Mouse (Mus musculus): ENCODE measurements around the gene Foxd1. TPM values are rescaled to one million over a fixed set of nuclear protein-coding genes. Genes with fewer than 3 reads are reported as not detected.

Gene Foxd1
- polyA plus RNA-seq, 1 experiment: 0.37 TPM

- Histone ChIP-seq H3K4me3 (no peak overlapping the region), H3K36me3 (ENCODE audit: control insufficient read depth, insufficient read depth) (no peaks in the 10 kb centered on the region), H3K79me2 (ENCODE audit: control insufficient read depth, insufficient read depth) (no peaks in the 10 kb centered on the region), H3ac (ENCODE audit: control insufficient read depth, insufficient read length) (no peak overlapping the region), H3K4me2 (ENCODE audit: low read depth) (no peak overlapping the region), H3K27me3 (ENCODE audit: control insufficient read depth, insufficient read depth, insufficient read length) (peaks cover 75% of the 10 kb centered on the region)
- TF ChIP-seq TCF12 (IDR thresholded peaks at IDR 0.05; ENCODE audit: insufficient read depth, poor library complexity, severe bottlenecking) (no peak), MAX (IDR thresholded peaks at IDR 0.05; ENCODE audit: low read depth) (no peak), MYOG (IDR thresholded peaks at IDR 0.05; ENCODE audit: control insufficient read depth in 1 of 3, insufficient read depth in 1 of 3, insufficient read length in 2 of 3, low read depth in 2 of 3) (no peak), TCF3 (IDR thresholded peaks at IDR 0.05; ENCODE audit: insufficient read length, low read depth) (no peak), CEBPB (IDR thresholded peaks at IDR 0.05; ENCODE audit: insufficient read depth, poor library complexity, severe bottlenecking) (no peak), REST (IDR thresholded peaks at IDR 0.05; ENCODE audit: insufficient read depth, insufficient read length) (no peak), E2F4 (IDR thresholded peaks at IDR 0.05; ENCODE audit: insufficient read depth) (no peak), MYOD1 (IDR thresholded peaks at IDR 0.05; ENCODE audit: control insufficient read depth in 1 of 3, insufficient read length in 2 of 3, low read depth in 2 of 3) (no peak), SRF (IDR thresholded peaks at IDR 0.05; ENCODE audit: control insufficient read depth, insufficient read length, low read depth) (no peak), POLR2A (IDR thresholded peaks at IDR 0.05; ENCODE audit: insufficient read length, low read depth) (no peak), USF1 (IDR thresholded peaks at IDR 0.05; ENCODE audit: low read depth) (no peak), POLR2AphosphoS2 (IDR thresholded peaks at IDR 0.05; ENCODE audit: insufficient read length, low read depth) (no peak)
These were observed 3.7 kb downstream of the Foxd1 start for GRCm38 (mm10) chr13:98357433-98358423.

- H3K27me3 ChIP-seq (ENCODE audit: control insufficient read depth, insufficient read depth, insufficient read length): peaks cover 73% of the 10 kb centered on the region
- no peaks in the 10 kb centered on the region for H3K36me3 ChIP-seq (ENCODE audit: control insufficient read depth, insufficient read depth)
- H3K4me2 ChIP-seq (ENCODE audit: low read depth): no peak overlapping the region
- no peak overlapping the region for H3ac ChIP-seq (ENCODE audit: control insufficient read depth, insufficient read length)
- no peak overlapping the region for H3K4me3 ChIP-seq
- TF ChIP-seq USF1 (IDR thresholded peaks at IDR 0.05; ENCODE audit: low read depth) (no peak), TCF3 (IDR thresholded peaks at IDR 0.05; ENCODE audit: insufficient read length, low read depth) (no peak), E2F4 (IDR thresholded peaks at IDR 0.05; ENCODE audit: insufficient read depth) (no peak), POLR2A (IDR thresholded peaks at IDR 0.05; ENCODE audit: insufficient read length, low read depth) (no peak), CEBPB (IDR thresholded peaks at IDR 0.05; ENCODE audit: insufficient read depth, poor library complexity, severe bottlenecking) (no peak), SRF (IDR thresholded peaks at IDR 0.05; ENCODE audit: control insufficient read depth, insufficient read length, low read depth) (no peak), MYOG (IDR thresholded peaks at IDR 0.05; ENCODE audit: control insufficient read depth in 1 of 3, insufficient read depth in 1 of 3, insufficient read length in 2 of 3, low read depth in 2 of 3) (no peak), MAX (IDR thresholded peaks at IDR 0.05; ENCODE audit: low read depth) (no peak), REST (IDR thresholded peaks at IDR 0.05; ENCODE audit: insufficient read depth, insufficient read length) (no peak), POLR2AphosphoS2 (IDR thresholded peaks at IDR 0.05; ENCODE audit: insufficient read length, low read depth) (no peak), MYOD1 (IDR thresholded peaks at IDR 0.05; ENCODE audit: control insufficient read depth in 1 of 3, insufficient read length in 2 of 3, low read depth in 2 of 3) (no peak), TCF12 (IDR thresholded peaks at IDR 0.05; ENCODE audit: insufficient read depth, poor library complexity, severe bottlenecking) (no peak)
- no peaks in the 10 kb centered on the region for H3K79me2 ChIP-seq (ENCODE audit: control insufficient read depth, insufficient read depth)
These were observed 4.6 kb downstream of the Foxd1 start for GRCm38 (mm10) chr13:98358424-98359181.

- Histone ChIP-seq H3K4me3 (no peak overlapping the region), H3ac (ENCODE audit: control insufficient read depth, insufficient read length) (no peak overlapping the region), H3K27me3 (ENCODE audit: control insufficient read depth, insufficient read depth, insufficient read length) (peaks cover 66% of the 10 kb centered on the region), H3K4me2 (ENCODE audit: low read depth) (no peak overlapping the region), H3K36me3 (ENCODE audit: control insufficient read depth, insufficient read depth) (no peaks in the 10 kb centered on the region), H3K79me2 (ENCODE audit: control insufficient read depth, insufficient read depth) (no peaks in the 10 kb centered on the region)
- TF ChIP-seq MYOD1 (IDR thresholded peaks at IDR 0.05; ENCODE audit: control insufficient read depth in 1 of 3, insufficient read length in 2 of 3, low read depth in 2 of 3) (no peak), POLR2AphosphoS2 (IDR thresholded peaks at IDR 0.05; ENCODE audit: insufficient read length, low read depth) (no peak), USF1 (IDR thresholded peaks at IDR 0.05; ENCODE audit: low read depth) (no peak), E2F4 (IDR thresholded peaks at IDR 0.05; ENCODE audit: insufficient read depth) (no peak), MAX (IDR thresholded peaks at IDR 0.05; ENCODE audit: low read depth) (no peak), SRF (IDR thresholded peaks at IDR 0.05; ENCODE audit: control insufficient read depth, insufficient read length, low read depth) (no peak)
These were observed 5.3 kb downstream of the Foxd1 start for GRCm38 (mm10) chr13:98359337-98359736.

- H3K36me3 ChIP-seq (ENCODE audit: control insufficient read depth, insufficient read depth): no peaks in the 10 kb centered on the region
- H3ac ChIP-seq (ENCODE audit: control insufficient read depth, insufficient read length): no peak overlapping the region
- H3K27me3 ChIP-seq (ENCODE audit: control insufficient read depth, insufficient read depth, insufficient read length): peaks cover 56% of the 10 kb centered on the region
- no peak overlapping the region for H3K4me3 ChIP-seq
- TF ChIP-seq MYOD1 (IDR thresholded peaks at IDR 0.05; ENCODE audit: control insufficient read depth in 1 of 3, insufficient read length in 2 of 3, low read depth in 2 of 3) (no peak), SRF (IDR thresholded peaks at IDR 0.05; ENCODE audit: control insufficient read depth, insufficient read length, low read depth) (no peak)
- H3K4me2 ChIP-seq (ENCODE audit: low read depth): no peak overlapping the region
- H3K79me2 ChIP-seq (ENCODE audit: control insufficient read depth, insufficient read depth): no peaks in the 10 kb centered on the region
These were observed 6.3 kb downstream of the Foxd1 start for GRCm38 (mm10) chr13:98360391-98360790.

Data from myocyte (in vitro differentiated cells).